Comparison of ENCODE assay signal across 28 mouse cellular contexts in the genomic region with DNA sequence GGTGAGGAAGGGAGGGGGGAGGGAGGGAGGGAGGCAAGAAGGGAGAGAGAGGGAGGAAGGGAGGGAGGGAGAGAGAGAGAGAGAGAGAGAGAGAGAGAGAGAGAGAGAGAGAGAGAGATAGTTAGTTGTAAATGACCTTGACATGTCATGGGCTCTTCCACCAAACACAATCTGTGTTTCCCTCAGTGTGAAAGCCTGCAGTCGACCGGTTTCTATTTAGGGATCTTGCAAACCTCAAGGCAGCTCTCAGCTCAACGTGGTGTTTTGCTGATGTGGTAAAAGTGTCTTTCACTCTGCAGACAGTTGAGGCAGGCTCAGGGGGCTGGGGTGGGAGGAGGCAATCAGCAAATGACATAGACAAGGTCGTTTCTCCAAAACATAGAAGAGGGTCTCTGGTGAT. TPM values are rescaled to one million over a fixed set of nuclear protein-coding genes. Genes with fewer than 3 reads are reported as not detected.
DNase-seq lines count a peak whose midpoint lies in the region; ATAC-seq and TF ChIP-seq lines count a peak whose summit lies in the region.
"Had no signal": no experiment of that assay in that cellular context is flagged by ENCODE, and none has a peak within 500 bp of the region (broad histone marks: within the 10 kb centered on the region; RNA-seq: fewer than 3 reads in every experiment).

No protein-coding gene starts in this region.

- ATAC-seq in heart, embryonic 12.5 days (ENCODE audit: insufficient number of reproducible peaks, low FRiP score) = 0 out of 2 replicates have a peak, but pooled peaks have one; percentile 45
- ATAC-seq in heart, postnatal 0 days (ENCODE audit: insufficient read depth, low read depth) = peak; percentile 82
- ATAC-seq: activated CD4-positive, CD25-positive, alpha-beta regulatory T cell, adult 4 months; forebrain, embryonic 16.5 days; hindbrain, embryonic 16.5 days; inflammation-experienced regulatory T-cells, adult 6 months; Patski had no signal

- H3K4me2 ChIP-seq in heart, embryonic 12.5 days = no peak overlapping the region
- no peak overlapping the region for H3K4me2 ChIP-seq in heart, postnatal 0 days (ENCODE audit: low read depth, low read length)
- H3K4me2 ChIP-seq: embryonic facial prominence, embryonic 13.5 days; forebrain, embryonic 12.5 days; hindbrain, embryonic 12.5 days had no signal

- DNase-seq in adrenal gland, postnatal 10 days = peak; percentile 4
- no peak for DNase-seq in adrenal gland, postnatal 25 days
- DNase-seq in heart, postnatal 36 days = no peak
- DNase-seq in brain, adult 2 months (ENCODE audit: low read depth, low spot score) = peak; percentile 20
- DNase-seq in heart, postnatal 0 days (ENCODE audit: low spot score) = peak; percentile 72
- DNase-seq in frontal cortex, postnatal 36 days (ENCODE audit: low spot score in 2 of 2) = no peak
- no peak for DNase-seq in left cerebral cortex, adult 11 months (ENCODE audit: low spot score)
- DNase-seq: adrenal gland, postnatal 36 days; cerebellum, adult 11 months; cerebellum, adult 8-10 months; cerebellum, postnatal 14 days; gastrocnemius, postnatal 14 days; kidney, adult 11 months; kidney, adult 9 months had no signal

- H3K27ac ChIP-seq in heart, embryonic 12.5 days (ENCODE audit: poor library complexity, severe bottlenecking) = peak overlapping the region; percentile 92
- H3K27ac ChIP-seq in heart, postnatal 0 days (ENCODE audit: low read depth) = peak overlapping the region; percentile 86
- H3K27ac ChIP-seq: embryonic facial prominence, embryonic 13.5 days; forebrain, embryonic 12.5 days; hindbrain, embryonic 12.5 days had no signal

- no peaks in the 10 kb centered on the region for H3K9me3 ChIP-seq in heart, embryonic 12.5 days (replicated peaks)
- no peaks in the 10 kb centered on the region for H3K9me3 ChIP-seq in heart, postnatal 0 days (replicated peaks; ENCODE audit: control insufficient read depth, low read length)
- H3K9me3 ChIP-seq: embryonic facial prominence, embryonic 13.5 days; forebrain, embryonic 12.5 days; hindbrain, embryonic 12.5 days had no signal

- WGBS in heart, embryonic 12.5 days = 23% methylated on average over 4 of the region's 4 CpGs
- WGBS in heart, postnatal 0 days = 36% methylated on average over 4 of the region's 4 CpGs

- TF ChIP-seq CTCF in heart, postnatal 0 days (IDR thresholded peaks at IDR 0.05; ENCODE audit: low read depth) = 0 out of 2 replicates have a peak, but pooled peaks have one; percentile 1

- H3K4me3 ChIP-seq in heart, embryonic 12.5 days = no peak overlapping the region
- no peak overlapping the region for H3K4me3 ChIP-seq in heart, postnatal 0 days (ENCODE audit: low read depth, low read length)
- H3K4me3 ChIP-seq: embryonic facial prominence, embryonic 13.5 days; forebrain, embryonic 12.5 days; hindbrain, embryonic 12.5 days had no signal

- H3K27me3 ChIP-seq in heart, embryonic 12.5 days (replicated peaks) = no peaks in the 10 kb centered on the region
- no peaks in the 10 kb centered on the region for H3K27me3 ChIP-seq in heart, postnatal 0 days (ENCODE audit: control insufficient read depth, insufficient read depth, low read length)
- H3K27me3 ChIP-seq: embryonic facial prominence, embryonic 13.5 days; forebrain, embryonic 12.5 days; hindbrain, embryonic 12.5 days; Patski had no signal

- H3K9ac ChIP-seq in heart, embryonic 12.5 days = no peak overlapping the region
- H3K9ac ChIP-seq in heart, postnatal 0 days (replicated peaks; ENCODE audit: low read depth, low read length) = no peak overlapping the region
- H3K9ac ChIP-seq: embryonic facial prominence, embryonic 13.5 days; forebrain, embryonic 12.5 days; hindbrain, embryonic 12.5 days had no signal

- no peaks in the 10 kb centered on the region for H3K36me3 ChIP-seq in heart, embryonic 12.5 days
- H3K36me3 ChIP-seq in heart, postnatal 0 days (replicated peaks; ENCODE audit: control insufficient read depth, insufficient read depth, low read length) = no peaks in the 10 kb centered on the region
- H3K36me3 ChIP-seq: embryonic facial prominence, embryonic 13.5 days; forebrain, embryonic 12.5 days; hindbrain, embryonic 12.5 days had no signal

- peaks cover 31% of the 10 kb centered on the region for H3K4me1 ChIP-seq in heart, embryonic 12.5 days (replicated peaks)
- peaks cover 33% of the 10 kb centered on the region for H3K4me1 ChIP-seq in heart, postnatal 0 days (ENCODE audit: control insufficient read depth, insufficient read depth)

- TF ChIP-seq EP300 in heart, postnatal 0 days (IDR thresholded peaks at IDR 0.05; ENCODE audit: low read depth) = no peak

- intact Hi-C loops in heart, postnatal 36 days (cut with DNase I) = no loop called here

RNA-seq across cellular contexts. Expression of a gene that starts 37.1 kb away (rescaled TPM):
- 1 to 10 TPM in 1 of 2 experiments, under 1 TPM in 1; 0.96 to 1.1 TPM for total RNA-seq in adrenal gland, postnatal 10 days (2021)
- total RNA-seq in adrenal gland, postnatal 25 days (2021) = not detected in 2 replicates
- polyA plus RNA-seq in heart, embryonic 12.5 days (2016; fragmentation: Nextera tagmentation; extraction: Ambion mirVana) = not detected in 2 replicates
- total RNA-seq in heart, postnatal 36 days (2021) = not detected
- 0.23 TPM in 1 of 2 replicates, not detected in the other for total RNA-seq in heart, postnatal 0 days (2014; rRNA removed; ENCODE audit: low replicate concordance)
- polyA plus RNA-seq in heart, postnatal 0 days (2015; fragmentation: Nextera tagmentation; extraction: Ambion mirVana) = 0.04 TPM in 1 of 2 replicates, not detected in the other
- total RNA-seq: adrenal gland, adult 18-20 months; adrenal gland, postnatal 36 days; gastrocnemius, adult 18-20 months; gastrocnemius, postnatal 14 days; heart, postnatal 14 days had no signal
- polyA plus RNA-seq: activated CD4-positive, CD25-positive, alpha-beta regulatory T cell, adult 4 months; cortical plate, adult 2 months; embryonic facial prominence, embryonic 13.5 days; forebrain, embryonic 12.5 days; forebrain, embryonic 16.5 days; frontal cortex, adult 2 months; hindbrain, embryonic 12.5 days; inflammation-experienced regulatory T-cells, adult 6 months had no signal

Comparison
In these comparisons a context has a peak if more than half of its experiments do, and no peak if none do; other contexts are left out.
1. DNase-seq: peak in adrenal gland, postnatal 10 days (single experiment), brain, adult 2 months (single experiment) and heart, postnatal 0 days (single experiment); none in adrenal gland, postnatal 25 days (single experiment), heart, postnatal 36 days (0 of 2), frontal cortex, postnatal 36 days (0 of 2) and left cerebral cortex, adult 11 months (single experiment).